Mouse (Mus musculus) lung, postnatal 0 days (tissue): ENCODE measurements around the gene Opcml.

ENCODE experiments used
- CTCF ChIP-seq: IDR thresholded peaks from 2 replicates; pipeline ENCODE4 v1.5.1; 2016; ENCODE audit warnings: antibody characterized with exemption, mild to moderate bottlenecking
- EP300 ChIP-seq: IDR thresholded peaks from 2 replicates; pipeline ENCODE4 v1.6.1; 2016; ENCODE audit warnings: antibody characterized with exemption, mild to moderate bottlenecking, control low read depth

DNA sequence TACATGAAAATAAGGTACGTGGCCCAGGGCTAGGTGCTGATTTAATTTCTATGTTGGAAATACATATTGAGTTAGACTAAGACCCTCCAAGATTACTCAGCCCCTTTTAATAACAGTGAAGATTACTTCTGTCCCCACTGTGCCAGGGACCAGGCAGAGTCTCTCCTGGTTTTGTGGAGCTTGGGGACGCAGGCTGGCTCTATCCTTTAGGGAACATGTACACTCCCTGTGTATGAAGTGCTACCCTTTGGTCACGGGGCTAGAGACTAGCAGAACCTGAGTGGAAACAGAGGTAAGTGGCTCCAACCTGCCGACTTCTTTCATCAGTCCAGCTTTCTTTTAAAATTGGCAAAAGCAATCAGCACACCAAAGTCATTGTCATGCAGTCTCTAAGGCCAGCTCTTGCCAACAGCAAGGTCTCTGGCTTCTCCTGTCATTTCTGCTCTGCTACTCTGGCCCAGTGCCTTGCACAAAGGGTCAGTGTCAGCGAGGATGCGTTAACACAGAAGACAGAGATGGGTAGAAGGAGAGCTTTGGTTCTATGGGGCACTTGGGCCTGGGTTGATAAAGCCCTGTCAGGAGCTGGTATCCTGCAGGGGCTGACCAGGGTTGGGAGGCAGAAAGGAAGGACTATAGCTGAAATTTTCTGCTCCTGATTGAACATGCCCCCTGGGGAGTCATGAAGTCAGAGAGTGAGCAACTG lies 9.1 kb upstream of the Opcml start:
- TF ChIP-seq EP300 (no peak), CTCF (no peak)
